Mouse (Mus musculus) ES-Bruce4 (cell line): ENCODE measurements at regions not wholly inside any gene's neighbourhood (a gene's known extent, or its start where the extent isn't known, plus 50 kb on each side); places are given as distances from the start of the nearest gene placed in this dataset.

ENCODE experiments used
- H3K27ac ChIP-seq: 2 replicates; pipeline ENCODE4 v1.5.1; 2012; ENCODE audit warnings: low read length, inconsistent platforms; ENCODE audit not compliant: insufficient read depth
- H3K27me3 ChIP-seq: 2 replicates; pipeline ENCODE4 v1.6.1; 2012; ENCODE audit warnings: mild to moderate bottlenecking, low read length, inconsistent platforms; ENCODE audit not compliant: control insufficient read depth, poor library complexity, insufficient read depth, severe bottlenecking
- H3K36me3 ChIP-seq: 2 replicates; pipeline ENCODE4 v1.6.1; 2012; ENCODE audit warnings: inconsistent platforms, mild to moderate bottlenecking, low read length, moderate library complexity; ENCODE audit not compliant: control insufficient read depth, poor library complexity, insufficient read depth, severe bottlenecking
- H3K4me1 ChIP-seq: one replicate; pipeline ENCODE4 v1.8.1; 2011; ENCODE audit warnings: low read length; ENCODE audit not compliant: control insufficient read depth, insufficient read depth
- H3K4me3 ChIP-seq: 2 replicates; pipeline ENCODE4 v1.5.1; 2011; ENCODE audit warnings: low read depth, mild to moderate bottlenecking, low read length
- H3K9ac ChIP-seq: 2 replicates; pipeline ENCODE4 v1.6.1; 2012; ENCODE audit warnings: low read depth, mild to moderate bottlenecking, inconsistent platforms; ENCODE audit not compliant: poor library complexity, severe bottlenecking
- H3K9me3 ChIP-seq: replicated peaks from 2 replicates; pipeline ENCODE4 v1.6.1; 2012; ENCODE audit warnings: mild to moderate bottlenecking, low read length, inconsistent platforms; ENCODE audit not compliant: control insufficient read depth, poor library complexity, insufficient read depth, severe bottlenecking
- CTCF ChIP-seq: IDR thresholded peaks from one replicate; pipeline ENCODE4 v1.8.1; 2011; ENCODE audit warnings: low read depth, low read length
- EP300 ChIP-seq: IDR thresholded peaks from 2 replicates; pipeline ENCODE4 v1.6.1; 2011; ENCODE audit warnings: low read depth, low read length; ENCODE audit not compliant: insufficient read depth
- POLR2A ChIP-seq: IDR thresholded peaks from one replicate; pipeline ENCODE4 v1.8.1; 2011; ENCODE audit warnings: low read length; ENCODE audit not compliant: insufficient read depth

- no peaks in the 10 kb centered on the region for H3K36me3 ChIP-seq
- no peaks in the 10 kb centered on the region for H3K4me1 ChIP-seq
- no peaks in the 10 kb centered on the region for H3K27me3 ChIP-seq
- no peak overlapping the region for H3K4me3 ChIP-seq
- TF ChIP-seq EP300 (no peak), POLR2A (no peak), CTCF (no peak)
- no peak overlapping the region for H3K27ac ChIP-seq
- no peak overlapping the region for H3K9ac ChIP-seq
- no peaks in the 10 kb centered on the region for H3K9me3 ChIP-seq
Measured at GRCm38 (mm10) chr12:110367822-110368221, 79.1 kb upstream of the Ppp2r5c start.

GRCm38 (mm10) chr12:110371886-110372690 lies 74.8 kb upstream of the Ppp2r5c start:
- TF ChIP-seq EP300: no peak
- no peak for TF ChIP-seq POLR2A
- no peak for TF ChIP-seq CTCF
- Histone ChIP-seq H3K27me3 (no peaks in the 10 kb centered on the region), H3K36me3 (no peaks in the 10 kb centered on the region), H3K4me3 (no peak overlapping the region), H3K27ac (no peak overlapping the region), H3K4me1 (no peaks in the 10 kb centered on the region), H3K9me3 (no peaks in the 10 kb centered on the region), H3K9ac (no peak overlapping the region)

- TF ChIP-seq CTCF: no peak
- no peak for TF ChIP-seq EP300
- TF ChIP-seq POLR2A: no peak
- H3K4me1 ChIP-seq: no peaks in the 10 kb centered on the region
Measured at GRCm38 (mm10) chr12:110372986-110373385, 73.9 kb upstream of the Ppp2r5c start.

GRCm38 (mm10) chr12:110373408-110374065 lies 73.4 kb upstream of the Ppp2r5c start:
- H3K36me3 ChIP-seq: no peaks in the 10 kb centered on the region
- TF ChIP-seq CTCF (peak; percentile 92), POLR2A (no peak), EP300 (0 out of 2 replicates have a peak, but pooled peaks have one; percentile 48)
- no peak overlapping the region for H3K4me3 ChIP-seq
- no peaks in the 10 kb centered on the region for H3K9me3 ChIP-seq
- H3K9ac ChIP-seq: no peak overlapping the region
- H3K27ac ChIP-seq: no peak overlapping the region
- H3K27me3 ChIP-seq: no peaks in the 10 kb centered on the region
- H3K4me1 ChIP-seq: no peaks in the 10 kb centered on the region

More at GRCm38 (mm10) chr12:110372986-110373385, 73.9 kb upstream of the Ppp2r5c start:
- H3K36me3 ChIP-seq: no peaks in the 10 kb centered on the region
- no peak overlapping the region for H3K9ac ChIP-seq
- no peaks in the 10 kb centered on the region for H3K27me3 ChIP-seq
- H3K27ac ChIP-seq: no peak overlapping the region
- no peak overlapping the region for H3K4me3 ChIP-seq
- H3K9me3 ChIP-seq: no peaks in the 10 kb centered on the region

GRCm38 (mm10) chr12:110375139-110375538 lies 71.8 kb upstream of the Ppp2r5c start:
- Histone ChIP-seq H3K27ac (no peak overlapping the region), H3K27me3 (no peaks in the 10 kb centered on the region), H3K9me3 (no peaks in the 10 kb centered on the region), H3K4me1 (no peaks in the 10 kb centered on the region), H3K4me3 (no peak overlapping the region), H3K9ac (no peak overlapping the region), H3K36me3 (no peaks in the 10 kb centered on the region)
- no peak for TF ChIP-seq CTCF
